Mouse (Mus musculus) spleen, postnatal 14 days (tissue): Measurements from ENCODE around the gene Pdia5.

Experiments
- DNase-seq, 2 experiments: peaks; one replicate each; pipeline ENCODE4 v3.0.0; 2021 to 2022; ENCODE audit warnings: low spot score in 2 of 2

Pdia5 gene

DNA sequence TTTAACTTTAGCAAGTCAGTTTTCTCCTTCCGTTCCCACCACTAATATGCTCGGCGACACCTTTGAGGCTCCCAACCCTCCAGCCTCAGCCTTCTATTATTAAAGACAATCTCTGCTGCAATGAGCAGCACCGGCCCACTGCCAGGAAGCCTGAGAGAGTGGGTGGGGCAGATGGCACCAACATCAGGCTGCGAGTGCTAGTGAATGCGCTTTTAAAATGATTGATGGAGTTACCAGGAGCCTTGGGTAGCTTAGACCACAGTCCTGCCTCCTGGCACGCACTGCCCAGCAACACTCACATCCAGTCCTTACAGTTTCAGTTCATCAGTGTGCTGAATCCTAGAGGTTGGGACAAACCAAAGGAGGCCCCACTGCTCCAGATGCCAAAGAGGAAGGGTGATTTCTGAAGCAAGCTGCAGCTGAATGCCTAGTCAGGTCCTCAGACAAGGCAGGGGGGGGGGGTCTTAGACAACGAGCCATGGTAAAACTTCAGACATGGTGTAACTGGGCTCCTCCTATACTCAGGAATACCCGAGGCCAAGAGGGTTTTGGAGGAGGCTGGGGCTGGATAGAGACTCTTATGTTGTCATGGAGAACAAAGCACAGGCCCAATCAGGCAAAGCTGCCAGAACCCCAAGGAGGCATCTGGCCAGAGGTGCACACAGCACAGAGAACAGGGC is 49.2 kb downstream of the Pdia5 start:
- no peak for DNase-seq

DNA sequence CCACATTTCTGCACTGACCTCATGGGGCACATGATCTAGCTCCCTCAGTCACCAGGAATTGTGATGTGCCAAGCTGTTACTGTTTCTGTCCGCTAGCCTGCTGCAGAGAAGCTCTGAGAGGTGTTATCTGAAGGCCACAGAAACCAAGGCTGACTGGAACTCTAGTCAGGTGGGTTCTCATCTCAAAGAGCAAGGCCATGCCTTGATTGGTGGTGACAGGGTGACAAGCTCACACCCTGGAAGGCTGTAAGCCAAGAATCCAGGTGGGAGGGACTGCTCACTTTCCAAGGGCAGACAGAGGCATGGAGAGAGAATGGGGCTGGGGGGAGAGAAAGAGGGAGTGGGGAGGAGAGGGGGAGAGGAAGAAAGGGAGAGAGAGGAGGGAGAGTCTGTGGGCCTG is 51.6 kb downstream of the Pdia5 start:
- DNase-seq: no peak

- DNase-seq: no peak
Measured at GRCm38 (mm10) chr16:35431608-35432007, 59.1 kb downstream of the Pdia5 start.

DNA sequence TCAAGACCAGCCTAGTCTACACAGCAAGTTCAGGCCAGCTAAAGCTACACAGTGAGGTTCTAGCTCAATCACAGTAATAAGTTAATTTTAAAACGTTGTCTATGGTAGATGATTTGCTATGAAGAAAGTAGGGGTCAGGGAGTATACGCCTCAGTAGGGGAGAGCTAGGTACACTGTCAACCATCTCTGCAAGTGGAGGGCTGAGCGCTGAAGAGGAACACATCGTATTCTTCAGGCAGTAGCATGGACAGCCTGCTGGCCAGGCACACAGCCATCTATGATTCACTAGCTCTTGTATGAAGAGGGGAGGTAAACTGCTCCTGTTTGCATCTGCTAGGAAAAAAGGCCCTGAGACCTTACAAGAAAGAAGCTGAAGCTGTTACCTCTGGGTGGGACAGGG is 65.7 kb downstream of the Pdia5 start:
- no peak for DNase-seq

- DNase-seq: no peak
Measured at GRCm38 (mm10) chr16:35423250-35424139, 67.2 kb downstream of the Pdia5 start.

- no peak for DNase-seq
Measured at GRCm38 (mm10) chr16:35422705-35423104, 68.0 kb downstream of the Pdia5 start.

DNA sequence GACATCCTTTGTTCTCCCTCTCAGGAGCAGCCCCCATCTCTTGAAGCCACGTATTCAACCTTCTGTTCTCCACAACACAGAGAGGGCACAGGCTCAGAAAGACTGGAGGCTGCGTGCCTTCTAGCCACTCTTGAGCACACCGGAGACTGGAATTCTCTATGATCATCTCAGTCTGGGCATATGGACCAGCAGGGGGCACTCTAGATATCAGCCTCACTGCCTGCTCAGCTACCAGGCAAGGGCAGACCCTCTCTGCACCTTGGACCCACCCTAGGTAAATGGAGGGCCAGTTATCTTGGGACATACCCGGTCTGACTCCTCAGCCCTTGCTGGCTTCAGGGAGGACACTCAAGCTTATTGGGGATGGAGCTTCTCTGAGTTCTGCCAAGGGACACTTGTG is 68.5 kb downstream of the Pdia5 start:
- no peak for DNase-seq

- DNase-seq: no peak
Measured at GRCm38 (mm10) chr16:35414616-35415015, 76.1 kb downstream of the Pdia5 start.

DNA sequence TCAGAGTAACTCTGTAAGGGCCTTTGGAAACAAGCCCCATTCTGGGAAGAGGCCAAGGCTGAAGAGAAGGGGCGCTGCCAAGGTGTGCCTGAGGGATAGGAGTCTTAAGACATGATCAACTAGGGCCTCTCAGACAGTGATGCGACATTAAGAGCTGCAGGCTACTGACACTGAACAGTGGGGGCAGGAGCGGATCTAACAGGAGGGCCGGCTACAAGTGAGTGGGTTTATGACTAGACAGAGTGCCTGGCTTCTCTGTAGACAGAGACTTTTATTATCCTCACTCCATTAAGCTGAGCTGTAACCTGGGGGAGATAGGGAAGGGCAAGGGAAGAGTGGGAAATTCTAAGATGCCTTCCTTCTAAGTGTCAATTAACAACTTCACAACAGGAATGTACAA is 84.0 kb downstream of the Pdia5 start:
- no peak for DNase-seq

- DNase-seq: no peak
Measured at GRCm38 (mm10) chr16:35406166-35406565, 84.5 kb downstream of the Pdia5 start.

GRCm38 (mm10) chr16:35405348-35406080 is 85.2 kb downstream of the Pdia5 start:
- no peak for DNase-seq

GRCm38 (mm10) chr16:35404864-35405263 is 85.8 kb downstream of the Pdia5 start:
- no peak for DNase-seq

GRCm38 (mm10) chr16:35403891-35404290 is 86.8 kb downstream of the Pdia5 start:
- DNase-seq: no peak

DNA sequence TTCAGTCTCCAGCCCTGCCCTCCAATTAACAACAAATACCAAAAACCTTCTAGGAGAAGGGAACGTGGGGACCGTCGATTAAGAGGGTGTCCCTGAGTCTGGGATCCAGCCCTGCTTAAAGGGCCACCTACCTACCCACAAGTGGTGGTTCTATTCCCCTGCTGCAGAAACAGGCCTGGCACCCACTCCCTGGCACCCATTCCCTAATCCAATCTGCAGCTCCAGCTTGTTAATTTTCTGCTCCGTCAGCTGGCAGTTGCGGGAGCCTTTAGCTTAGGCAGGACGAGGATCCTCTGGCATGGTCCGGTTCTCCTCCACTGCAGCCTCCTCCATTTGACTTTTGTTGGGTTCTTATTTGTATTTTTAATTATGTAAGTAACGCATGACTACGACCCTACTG is 87.3 kb downstream of the Pdia5 start:
- no peak for DNase-seq

GRCm38 (mm10) chr16:35392813-35393212 is 97.9 kb downstream of the Pdia5 start:
- DNase-seq: no peak

DNA sequence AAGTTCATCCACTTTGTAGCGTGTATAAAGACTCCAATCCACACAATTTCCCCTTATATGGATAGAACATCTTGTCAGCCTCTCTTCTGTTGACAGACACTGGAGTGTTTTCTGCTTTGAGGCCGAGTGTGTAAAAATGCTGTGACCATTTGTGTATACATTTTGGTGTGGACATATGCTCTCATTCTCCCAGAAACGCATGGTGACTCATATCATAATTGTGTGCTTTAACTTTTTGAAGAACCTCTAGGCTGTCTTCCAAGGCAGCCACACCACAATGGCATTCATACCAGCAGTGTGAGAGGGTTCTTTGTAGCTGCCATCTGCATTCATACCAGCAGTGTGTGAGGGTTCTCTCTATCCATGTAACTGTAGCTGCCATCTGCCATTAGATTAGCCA is 105.0 kb downstream of the Pdia5 start:
- no peak for DNase-seq

GRCm38 (mm10) chr16:35380048-35380447 is 110.6 kb downstream of the Pdia5 start:
- DNase-seq: no peak

GRCm38 (mm10) chr16:35379344-35379743 is 111.3 kb downstream of the Pdia5 start:
- DNase-seq: no peak

DNA sequence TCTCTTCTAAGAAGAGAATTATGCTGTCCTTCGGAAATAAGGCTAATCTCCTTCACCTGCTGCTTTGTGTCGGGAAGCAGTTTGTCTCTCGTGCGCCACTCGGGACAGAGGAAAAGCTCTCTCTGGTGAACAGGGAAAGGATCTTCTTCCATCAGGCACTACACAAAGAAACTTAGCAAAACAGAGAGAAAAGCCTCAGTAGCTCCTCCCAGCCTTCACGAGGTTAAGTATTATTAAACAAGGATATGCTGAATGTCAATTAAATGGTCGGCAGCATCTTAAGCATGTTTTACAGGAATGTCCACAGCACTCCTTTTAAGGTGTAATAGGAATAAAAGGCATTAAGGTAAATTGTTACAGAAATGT is 126.6 kb downstream of the Pdia5 start:
- DNase-seq: no peak

DNA sequence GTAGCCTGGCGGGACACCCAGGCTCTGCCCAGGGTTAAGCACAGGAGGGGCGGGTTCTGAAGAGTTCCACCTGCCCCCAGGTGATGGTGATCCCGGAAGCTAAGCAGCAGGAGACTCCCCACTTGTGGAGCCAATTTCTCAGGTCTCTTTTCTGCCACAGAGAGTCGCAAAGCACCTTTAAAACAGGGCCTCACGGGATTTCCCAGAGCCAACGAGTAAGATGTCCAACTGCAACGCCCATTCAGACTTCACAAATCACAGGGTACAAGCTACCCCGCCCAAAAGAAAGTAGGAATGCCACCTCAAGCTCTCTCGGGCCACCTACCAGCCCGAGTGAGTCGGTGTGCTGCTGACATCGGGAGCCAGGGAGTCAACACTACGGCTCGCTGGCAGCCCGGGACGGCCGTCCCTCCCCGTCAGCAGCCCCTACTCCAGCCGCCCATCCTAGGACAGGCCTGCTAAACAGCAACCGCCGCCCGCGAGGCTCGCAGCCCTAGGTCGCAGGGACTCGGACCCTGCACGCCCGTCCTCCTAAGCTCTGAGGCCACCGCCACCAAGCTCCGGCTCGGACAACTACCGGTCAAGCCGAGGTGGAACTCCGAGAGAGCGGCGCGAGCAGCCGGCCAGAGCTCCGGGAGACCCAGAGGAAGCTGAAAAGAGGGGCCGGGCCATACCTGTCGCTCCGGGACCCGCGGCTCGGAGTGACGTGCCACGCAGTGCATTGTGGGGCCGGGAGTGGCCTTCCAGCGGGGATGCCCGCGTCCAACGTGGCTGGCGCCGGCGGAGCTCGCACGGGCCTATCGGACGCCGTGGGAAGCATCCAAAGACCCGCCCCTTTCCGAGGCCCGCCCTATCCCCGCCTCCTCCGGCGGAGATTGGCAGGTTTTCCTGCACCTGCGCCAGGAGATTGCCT is 127.3 kb downstream of the Pdia5 start, which contains the start of gene Sec22a:
TSS of gene Sec22a (minus strand) at position 769 of the 913 bp plus-strand sequence.
- peak; percentile 78 to 80 for DNase-seq

DNA sequence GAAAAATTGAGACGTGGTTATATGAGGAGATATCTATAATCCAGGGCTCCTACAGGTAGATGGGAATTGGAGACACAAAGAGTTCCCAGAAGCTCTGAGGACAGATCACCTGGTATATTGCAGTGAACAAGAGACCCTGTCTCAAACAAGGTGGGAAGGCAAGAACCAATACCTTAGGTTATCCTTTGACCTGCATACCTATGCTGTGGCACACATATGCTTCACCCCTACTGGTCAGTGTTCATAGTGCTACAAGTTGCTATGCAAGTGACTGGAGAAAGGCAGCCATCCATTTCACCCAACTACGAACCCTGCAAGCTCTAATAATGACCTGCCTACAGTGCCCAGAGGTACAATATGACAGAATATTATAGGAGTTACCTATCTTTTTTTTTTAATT is 128.5 kb downstream of the Pdia5 start:
- DNase-seq: no peak
